Mouse (Mus musculus): ENCODE results near the gene D1Pas1. TPM values are rescaled to one million over a fixed set of nuclear protein-coding genes. Genes with fewer than 3 reads are reported as not detected.

D1Pas1 gene
- polyA plus RNA-seq, 1 experiment = not detected

- no peak for TF ChIP-seq GATA1 (IDR thresholded peaks at IDR 0.05; ENCODE audit: low read length)
- no peak for TF ChIP-seq TAL1 (IDR thresholded peaks at IDR 0.05; ENCODE audit: low read length)
- Histone ChIP-seq H3K9me3 (ENCODE audit: control insufficient read depth, low read length) (peaks cover 2% of the 10 kb centered on the region; the same call in 1 of the 2 replicates), H3K27me3 (ENCODE audit: control insufficient read depth) (no peaks in the 10 kb centered on the region), H3K4me1 (ENCODE audit: control insufficient read depth) (no peaks in the 10 kb centered on the region), H3K4me3 (replicated peaks) (no peak overlapping the region), H3K36me3 (ENCODE audit: control insufficient read depth) (no peaks in the 10 kb centered on the region)
These were observed 48.9 kb downstream of the D1Pas1 start for GRCm38 (mm10) chr1:187016116-187016515.

DNA sequence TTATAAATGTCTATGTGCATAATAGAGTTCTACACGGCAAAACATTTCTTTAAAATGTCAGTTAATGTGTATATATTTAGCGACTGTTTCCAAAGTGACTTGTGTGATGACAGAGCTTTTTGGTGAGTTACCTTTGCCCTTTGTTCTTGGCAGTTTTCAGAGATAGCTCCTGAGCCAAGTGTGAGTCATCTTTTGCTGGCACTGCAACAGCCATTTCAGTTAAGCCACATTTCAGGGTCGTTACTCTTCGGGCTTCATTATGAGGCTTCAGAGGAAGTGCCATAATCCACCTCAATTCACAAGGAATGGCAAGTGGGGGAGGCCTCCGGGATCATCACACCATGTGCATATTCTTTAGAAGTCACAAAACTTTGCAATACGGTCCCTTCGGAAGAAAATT lies 52.8 kb downstream of the D1Pas1 start:
- Histone ChIP-seq H3K27me3 (ENCODE audit: control insufficient read depth) (no peaks in the 10 kb centered on the region), H3K9me3 (ENCODE audit: control insufficient read depth, low read length) (peaks cover 2% of the 10 kb centered on the region; the same call in 1 of the 2 replicates), H3K36me3 (ENCODE audit: control insufficient read depth) (no peaks in the 10 kb centered on the region), H3K4me1 (ENCODE audit: control insufficient read depth) (no peaks in the 10 kb centered on the region), H3K4me3 (replicated peaks) (no peak overlapping the region)
- TF ChIP-seq TAL1 (IDR thresholded peaks at IDR 0.05; ENCODE audit: low read length) = no peak
- TF ChIP-seq GATA1 (IDR thresholded peaks at IDR 0.05; ENCODE audit: low read length) = no peak

Other genes starting within 250 kb of the D1Pas1 start
- 0.16 and 0.26 TPM in 2 replicates for gene Rrp15, start 218.1 kb upstream of the D1Pas1 start, polyA plus RNA-seq (2012)
- gene Spata17, start 248.0 kb downstream of the D1Pas1 start, polyA plus RNA-seq (2012) = not detected in 2 replicates
- 0.37 and 0.39 TPM in 2 replicates for gene Gpatch2, start 248.1 kb downstream of the D1Pas1 start, polyA plus RNA-seq (2012)